Mouse (Mus musculus) stomach, postnatal 0 days (tissue): ENCODE measurements at regions not wholly inside any gene's neighbourhood (a gene's known extent, or its start where the extent isn't known, plus 50 kb on each side); places are given as distances from the start of the nearest gene placed in this dataset.

Source experiments
- CTCF ChIP-seq: IDR thresholded peaks from 2 replicates; pipeline ENCODE4 v1.5.1; 2016; ENCODE audit warnings: antibody characterized with exemption, low read depth, mild to moderate bottlenecking, moderate library complexity
- EP300 ChIP-seq: optimal IDR thresholded peaks from 2 replicates; pipeline ENCODE3; 2016; ENCODE audit warnings: antibody characterized with exemption

- TF ChIP-seq CTCF (no peak), EP300 (no peak)
Observed at GRCm38 (mm10) chr1:43294221-43295012, 97.6 kb upstream of the Fhl2 start.
